Mouse (Mus musculus) limb, embryonic 14.5 days (tissue): ENCODE results near the gene Drc3. TPM values are rescaled to one million over a fixed set of nuclear protein-coding genes. Genes with fewer than 3 reads are reported as not detected.

ENCODE experiments used
- ATAC-seq: fragments of 200-750 bp; cut with Nextera tagmentation; 2 replicates; pipeline ENCODE4 v1.8.0; 2017; ENCODE audit warnings: low read depth, moderate number of reproducible peaks, moderate TSS enrichment; ENCODE audit not compliant: low FRiP score
- DNase-seq: peaks from one replicate; pipeline ENCODE4 v3.0.0-alpha.2; 2015; ENCODE audit warnings: low spot score
- H3K27ac ChIP-seq: fragments of 300-500 bp; sonication (generic); replicated peaks from 2 replicates; pipeline ENCODE4 v1.5.1; 2014; ENCODE audit warnings: low read depth, mild to moderate bottlenecking, low read length, moderate library complexity, mixed read lengths
- H3K27me3 ChIP-seq: fragments of 300-500 bp; sonication (generic); 2 replicates; pipeline ENCODE4 v1.6.1; 2014; ENCODE audit warnings: low read length, mixed read lengths; ENCODE audit not compliant: control insufficient read depth, insufficient read depth
- H3K36me3 ChIP-seq: fragments of 300-500 bp; sonication (generic); 2 replicates; pipeline ENCODE4 v1.6.1; 2014; ENCODE audit warnings: mild to moderate bottlenecking, low read length, moderate library complexity, mixed read lengths; ENCODE audit not compliant: control insufficient read depth, insufficient read depth
- H3K4me1 ChIP-seq: fragments of 300-500 bp; sonication (generic); 2 replicates; pipeline ENCODE4 v1.6.1; 2014; ENCODE audit warnings: antibody characterized with exemption, low read length, mixed read lengths; ENCODE audit not compliant: control insufficient read depth, insufficient read depth
- H3K4me2 ChIP-seq: fragments of 300-500 bp; sonication (generic); replicated peaks from 2 replicates; pipeline ENCODE4 v1.6.1; 2014; ENCODE audit warnings: low read depth, mild to moderate bottlenecking, low read length, moderate library complexity; ENCODE audit not compliant: severe bottlenecking
- H3K4me3 ChIP-seq: fragments of 300-500 bp; sonication (generic); replicated peaks from 2 replicates; pipeline ENCODE4 v1.5.1; 2014; ENCODE audit warnings: low read length
- H3K9ac ChIP-seq: fragments of 300-500 bp; sonication (generic); 2 replicates; pipeline ENCODE4 v1.6.1; 2014; ENCODE audit warnings: mild to moderate bottlenecking, low read depth, low read length, moderate library complexity; ENCODE audit not compliant: severe bottlenecking
- H3K9me3 ChIP-seq: fragments of 300-500 bp; sonication (generic); 2 replicates; pipeline ENCODE4 v1.6.1; 2016; ENCODE audit warnings: low read length; ENCODE audit not compliant: control insufficient read depth
- POLR2A ChIP-seq: fragments of 200-500 bp; IDR thresholded peaks from 2 replicates; pipeline ENCODE4 v1.8.0; 2012; ENCODE audit warnings: inconsistent platforms, mild to moderate bottlenecking, moderate library complexity, borderline replicate concordance; ENCODE audit not compliant: insufficient read depth, insufficient read length; ENCODE audit errors: extremely low read depth
- WGBS: fragments of 180-500 bp; shearing (Covaris S2); extraction: QIAGEN DNeasy Blood & Tissue Kit; methylation state at CpG from one replicate; pipeline ENCODE4 v1.1.7; 2014; 5-methylcytosine and 5-hydroxymethylcytosine counted together
- polyA plus RNA-seq, 2 experiments: library from polyadenylated mRNA; depleted of rRNA in 1 of 2; stranded (reverse) in 1 of 2; unstranded in 1 of 2; fragments of >200 nt; fragmentation: Nextera tagmentation in 1 of 2; extraction: Ambion mirVana in 1 of 2; gene quantifications; 2 replicates each; pipeline versions ENCODE4 v1.2.1 to v1.2.3; 2012 to 2014

Drc3 gene
- polyA plus RNA-seq, 2 experiments: 1.3 to 1.9 TPM

GRCm38 (mm10) chr11:60440176-60440575, 87.0 kb downstream of the Drc3 start:
- no peaks in the 10 kb centered on the region for H3K27me3 ChIP-seq
- ATAC-seq (no peak), DNase-seq (no peak)
- no peak overlapping the region for H3K4me3 ChIP-seq
- peaks cover 82% of the 10 kb centered on the region for H3K36me3 ChIP-seq
- H3K4me1 ChIP-seq: no peaks in the 10 kb centered on the region
- H3K4me2 ChIP-seq: no peak overlapping the region
- no peak for TF ChIP-seq POLR2A
- WGBS: 30% methylated on average over 7 of the region's 7 CpGs
- no peaks in the 10 kb centered on the region for H3K9me3 ChIP-seq
- H3K27ac ChIP-seq: no peak overlapping the region
- no peak overlapping the region for H3K9ac ChIP-seq

GRCm38 (mm10) chr11:60442896-60443295, 89.8 kb downstream of the Drc3 start:
- Histone ChIP-seq H3K4me1 (no peaks in the 10 kb centered on the region), H3K27me3 (no peaks in the 10 kb centered on the region), H3K4me2 (no peak overlapping the region), H3K27ac (no peak overlapping the region), H3K4me3 (no peak overlapping the region), H3K36me3 (peaks cover 54% of the 10 kb centered on the region), H3K9ac (no peak overlapping the region), H3K9me3 (no peaks in the 10 kb centered on the region)
- DNase-seq: no peak
- WGBS: 88% methylated on average over 6 of the region's 6 CpGs
- no peak for ATAC-seq
- no peak for TF ChIP-seq POLR2A

Other genes starting within 250 kb of the Drc3 start
- gene Rai1, start 248.3 kb upstream of the Drc3 start, polyA plus RNA-seq (2012; rRNA removed): 62.1 and 85.3 TPM in 2 replicates
- gene Rai1, start 248.3 kb upstream of the Drc3 start, polyA plus RNA-seq (2014; fragmentation: Nextera tagmentation; extraction: Ambion mirVana): 29.7 and 33.1 TPM in 2 replicates
- 96.5 and 147 TPM in 2 replicates for gene Srebf1, start 130.7 kb upstream of the Drc3 start, polyA plus RNA-seq (2012; rRNA removed)
- 77.1 and 80.7 TPM in 2 replicates for gene Srebf1, start 130.7 kb upstream of the Drc3 start, polyA plus RNA-seq (2014; fragmentation: Nextera tagmentation; extraction: Ambion mirVana)
- gene Tom1l2, start 424 bp upstream of the Drc3 start, polyA plus RNA-seq (2012; rRNA removed): 36.0 and 49.8 TPM in 2 replicates
- gene Tom1l2, start 424 bp upstream of the Drc3 start, polyA plus RNA-seq (2014; fragmentation: Nextera tagmentation; extraction: Ambion mirVana): 21.5 and 22.4 TPM in 2 replicates
- 20.5 and 22.4 TPM in 2 replicates for gene Gid4, start 63.8 kb downstream of the Drc3 start, polyA plus RNA-seq (2012; rRNA removed)
- 28.5 and 30.2 TPM in 2 replicates for gene Gid4, start 63.8 kb downstream of the Drc3 start, polyA plus RNA-seq (2014; fragmentation: Nextera tagmentation; extraction: Ambion mirVana)
- gene Atpaf2, start 65.1 kb downstream of the Drc3 start, polyA plus RNA-seq (2012; rRNA removed): 38.0 and 46.2 TPM in 2 replicates
- gene Atpaf2, start 65.1 kb downstream of the Drc3 start, polyA plus RNA-seq (2014; fragmentation: Nextera tagmentation; extraction: Ambion mirVana): 47.0 and 50.1 TPM in 2 replicates
- 86.1 and 92.6 TPM in 2 replicates for gene Drg2, start 101.3 kb downstream of the Drc3 start, polyA plus RNA-seq (2012; rRNA removed)
- 107 and 111 TPM in 2 replicates for gene Drg2, start 101.3 kb downstream of the Drc3 start, polyA plus RNA-seq (2014; fragmentation: Nextera tagmentation; extraction: Ambion mirVana)
- 1.2 and 1.4 TPM in 2 replicates for gene Myo15, start 116.0 kb downstream of the Drc3 start, polyA plus RNA-seq (2012; rRNA removed)
- gene Myo15, start 116.0 kb downstream of the Drc3 start, polyA plus RNA-seq (2014; fragmentation: Nextera tagmentation; extraction: Ambion mirVana): 0.51 and 0.54 TPM in 2 replicates
- gene Alkbh5, start 183.1 kb downstream of the Drc3 start, polyA plus RNA-seq (2012; rRNA removed): 19.3 and 24.0 TPM in 2 replicates
- 30.2 and 31.9 TPM in 2 replicates for gene Alkbh5, start 183.1 kb downstream of the Drc3 start, polyA plus RNA-seq (2014; fragmentation: Nextera tagmentation; extraction: Ambion mirVana)